Mouse (Mus musculus) granulocyte monocyte progenitor cell, adult 5-6 weeks (primary cell): Measurements from ENCODE around the gene Selp. TPM values are rescaled to one million over a fixed set of nuclear protein-coding genes. Genes with fewer than 3 reads are reported as not detected.

ENCODE experiments used
- ATAC-seq: replicated peaks from 2 replicates; pipeline ENCODE4 v1.8.0; 2016; ENCODE audit warnings: mild to moderate bottlenecking, moderate TSS enrichment, inconsistent platforms; ENCODE audit not compliant: poor library complexity, severe bottlenecking
- total RNA-seq, 2 experiments: library from RNA; stranded (forward) in 1 of 2; stranded (reverse) in 1 of 2; fragments of 200-712, 200-1000 nt in 1 of 2; fragments of >200 nt in 1 of 2; fragmentation: Nextera tagmentation in 1 of 2; gene quantifications; 2 replicates each; pipeline ENCODE4 v1.2.3; 2014 to 2017

Gene Selp
- total RNA-seq, 2 experiments from 2014 or later, result 1.5 to 3.7 TPM

DNA sequence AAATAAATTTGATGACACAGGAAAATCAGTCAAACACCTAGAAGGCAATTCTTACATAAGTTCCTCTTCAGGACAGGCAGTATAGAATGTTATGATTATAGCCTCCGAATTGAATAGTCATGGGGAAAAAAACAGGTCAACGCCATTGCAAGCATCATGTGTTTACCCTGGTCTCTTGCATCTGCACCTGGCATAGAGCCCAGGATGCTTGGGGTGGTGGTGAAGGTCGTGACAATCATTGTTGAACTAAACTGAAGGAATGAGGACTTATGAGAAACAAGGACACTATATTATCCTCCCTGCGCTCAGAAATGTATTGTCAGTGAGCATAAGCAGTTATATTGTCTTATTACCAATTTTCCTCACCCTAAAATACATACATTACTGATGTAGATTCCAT, 53.8 kb downstream of the Selp start:
- ATAC-seq, result no peak

DNA sequence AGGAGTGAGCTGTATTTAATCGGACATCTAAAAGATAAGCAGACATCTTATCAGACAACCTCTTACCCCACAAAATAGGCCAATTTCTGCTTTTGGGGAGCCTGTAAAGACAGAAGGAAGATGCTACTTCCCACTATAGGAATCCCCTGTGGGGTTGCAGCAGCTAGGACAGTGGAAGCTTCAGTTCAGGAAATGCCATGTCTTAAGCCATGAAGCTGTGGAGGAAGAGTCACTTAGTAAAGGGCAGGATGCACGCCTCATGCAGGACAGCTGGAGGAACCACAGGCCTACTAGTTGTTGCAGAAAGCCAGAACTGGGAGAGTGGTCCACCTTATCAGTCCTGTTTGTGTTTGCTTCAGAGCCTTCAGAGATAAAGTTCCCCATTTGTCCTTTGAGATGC, 55.4 kb downstream of the Selp start:
- peak; percentile 72 for ATAC-seq

- peak; percentile 79 for ATAC-seq
Observed at GRCm38 (mm10) chr1:164173145-164173544, 58.1 kb downstream of the Selp start.

DNA sequence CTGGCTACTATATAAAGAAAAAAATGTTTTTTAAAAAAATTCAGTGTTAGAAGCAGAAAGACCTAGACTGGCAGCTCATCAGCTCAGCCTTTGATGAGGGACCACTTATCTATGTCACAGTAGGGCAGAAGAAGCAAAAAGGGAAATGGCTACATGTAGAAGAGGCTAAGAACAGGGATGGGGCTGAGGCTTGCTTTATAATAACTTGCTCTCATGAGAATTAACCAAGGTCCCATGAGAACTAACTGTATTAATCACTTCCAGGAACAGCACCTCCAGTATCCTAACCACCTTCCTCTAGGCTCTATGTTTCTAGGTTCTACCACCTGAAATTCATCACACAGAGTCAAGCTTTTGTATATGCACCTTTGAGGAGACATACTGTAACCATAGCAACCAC, 61.8 kb downstream of the Selp start:
- ATAC-seq, result peak; percentile 17

GRCm38 (mm10) chr1:164178429-164178828, 63.4 kb downstream of the Selp start:
- ATAC-seq, result no peak

DNA sequence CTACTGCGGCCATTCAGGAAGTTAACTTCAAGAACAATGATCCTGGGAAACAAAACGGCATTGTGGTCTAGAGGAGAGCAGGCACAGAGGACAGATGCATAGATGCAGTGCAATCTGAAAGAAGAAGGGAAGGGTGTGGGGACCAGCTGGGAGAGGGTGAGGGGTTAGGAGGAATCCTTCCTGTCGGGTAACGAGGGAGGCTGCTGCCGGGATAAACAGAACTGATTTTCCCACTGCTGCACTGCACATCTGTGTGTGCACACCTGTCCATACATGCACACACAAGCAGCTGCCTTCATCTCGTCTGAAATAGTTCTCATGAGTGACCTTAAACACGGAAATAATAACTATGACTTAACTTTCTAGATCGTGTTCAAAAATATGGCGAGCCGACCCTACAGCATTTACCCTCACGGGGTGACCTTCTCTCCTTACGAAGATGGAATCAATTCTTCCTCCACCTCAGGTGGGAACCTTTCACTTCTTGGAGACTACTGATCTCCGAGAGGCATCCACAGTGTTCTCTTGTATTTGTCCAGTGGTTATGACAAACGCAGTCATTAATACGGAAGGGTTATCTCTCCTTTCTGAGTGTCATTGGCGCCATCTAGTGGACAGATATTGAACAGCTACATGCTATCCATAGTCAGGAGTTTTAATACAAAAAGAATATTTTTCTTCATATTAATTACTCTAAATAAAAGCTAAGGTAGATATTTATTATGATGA, 69.2 kb downstream of the Selp start:
- peak; percentile 97 for ATAC-seq

- ATAC-seq, result no peak
Observed at GRCm38 (mm10) chr1:164184871-164185223, 69.8 kb downstream of the Selp start.

DNA sequence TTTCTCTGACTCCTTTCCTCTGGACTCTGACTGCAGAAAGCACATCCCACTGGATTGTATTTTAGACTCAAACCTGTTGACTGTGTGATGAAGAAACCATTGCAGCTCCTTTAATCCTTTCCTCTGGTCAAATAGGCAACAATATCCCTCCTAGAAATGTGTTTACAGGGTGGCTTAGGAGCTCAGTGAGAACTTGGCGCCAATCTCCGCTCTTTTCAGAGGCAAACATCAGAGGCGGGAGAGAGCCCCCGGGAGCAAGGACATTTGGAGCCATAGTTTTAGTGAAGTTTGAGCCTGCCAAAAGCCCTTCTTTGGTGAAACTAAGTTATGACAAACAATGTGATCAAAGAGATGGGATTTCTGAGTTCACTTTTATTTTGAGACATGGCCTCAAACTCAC, 70.3 kb downstream of the Selp start:
- no peak for ATAC-seq

DNA sequence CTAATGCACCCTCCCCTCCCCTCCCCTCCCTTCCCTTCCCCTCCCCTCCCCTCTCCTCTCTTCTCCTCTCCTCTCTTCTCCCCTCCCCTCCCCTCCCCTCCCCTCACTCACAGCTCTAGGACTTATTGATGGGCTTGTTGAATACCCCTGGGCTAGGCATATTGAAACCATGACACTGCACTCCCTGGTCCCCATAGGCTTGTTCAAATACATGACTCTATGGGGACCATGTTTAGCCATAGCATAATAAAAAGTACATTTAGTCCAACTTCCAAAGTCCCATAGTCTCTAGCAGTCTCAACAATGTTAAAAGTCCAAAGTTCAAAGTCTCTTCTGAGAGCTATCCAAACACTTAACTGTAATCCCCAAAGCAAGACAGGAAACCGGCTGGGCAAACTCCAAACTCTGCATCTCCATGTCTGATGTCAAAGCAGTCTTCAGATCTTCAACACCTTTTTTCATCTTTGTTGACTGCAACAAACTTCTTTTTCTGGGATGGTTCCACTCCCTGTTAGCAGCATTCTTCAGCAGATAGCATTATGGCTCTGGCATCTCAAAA, 72.0 kb downstream of the Selp start:
- no peak for ATAC-seq

DNA sequence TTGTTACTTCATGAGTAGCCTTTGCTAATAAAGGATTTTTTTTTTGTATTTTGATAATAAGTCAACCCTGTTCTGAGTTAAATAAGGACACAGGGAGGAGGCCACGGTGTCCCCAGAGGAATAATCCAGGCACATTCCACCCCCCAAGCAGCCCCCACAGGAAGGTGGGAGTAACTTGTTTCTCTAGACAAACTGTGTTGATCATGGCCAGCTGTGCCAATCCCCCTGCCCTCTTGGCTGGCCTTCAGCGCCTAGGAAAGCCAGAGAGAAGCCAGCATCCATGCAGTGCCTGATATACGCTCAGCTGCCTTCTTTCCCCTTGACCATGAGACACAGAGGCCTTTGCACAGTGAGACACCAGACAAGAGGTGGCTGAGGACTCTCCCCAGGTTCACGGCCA, 84.5 kb downstream of the Selp start:
- ATAC-seq, result no peak

Other genes with a start within 250 kb of the Selp start
- 30.0 and 38.8 TPM in 2 replicates for gene Scyl3, start 186.2 kb upstream of the Selp start, total RNA-seq (2014; fragmentation: Nextera tagmentation)
- 13.9 and 18.9 TPM in 2 replicates for gene Scyl3, start 186.2 kb upstream of the Selp start, total RNA-seq (2017)
- gene BC055324, start 120.5 kb upstream of the Selp start, total RNA-seq (2014; fragmentation: Nextera tagmentation), result 14.0 and 15.0 TPM in 2 replicates
- gene BC055324, start 120.5 kb upstream of the Selp start, total RNA-seq (2017), result 20.6 and 28.5 TPM in 2 replicates
- gene Mettl18, start 120.4 kb upstream of the Selp start, total RNA-seq (2014; fragmentation: Nextera tagmentation), result 2.5 and 6.7 TPM in 2 replicates
- gene Mettl18, start 120.4 kb upstream of the Selp start, total RNA-seq (2017), result 12.4 and 13.4 TPM in 2 replicates
- gene Sele, start 67.0 kb upstream of the Selp start, total RNA-seq (2014; fragmentation: Nextera tagmentation), result not detected in 2 replicates
- gene Sele, start 67.0 kb upstream of the Selp start, total RNA-seq (2017), result 0.05 TPM in 1 of 2 replicates, not detected in the other
- 242 and 318 TPM in 2 replicates for gene Sell, start 53.3 kb upstream of the Selp start, total RNA-seq (2014; fragmentation: Nextera tagmentation)
- 272 and 305 TPM in 2 replicates for gene Sell, start 53.3 kb upstream of the Selp start, total RNA-seq (2017)
- gene F5, start 36.6 kb downstream of the Selp start, total RNA-seq (2014; fragmentation: Nextera tagmentation), result 1.5 and 3.4 TPM in 2 replicates
- 3.1 and 3.8 TPM in 2 replicates for gene F5, start 36.6 kb downstream of the Selp start, total RNA-seq (2017)
- gene Slc19a2, start 133.8 kb downstream of the Selp start, total RNA-seq (2014; fragmentation: Nextera tagmentation), result 6.3 and 10.0 TPM in 2 replicates
- 5.1 and 9.6 TPM in 2 replicates for gene Slc19a2, start 133.8 kb downstream of the Selp start, total RNA-seq (2017)
- 5.5 and 6.1 TPM in 2 replicates for gene Ccdc181, start 160.3 kb downstream of the Selp start, total RNA-seq (2014; fragmentation: Nextera tagmentation)
- 23.0 and 25.3 TPM in 2 replicates for gene Ccdc181, start 160.3 kb downstream of the Selp start, total RNA-seq (2017)
- gene Nme7, start 188.9 kb downstream of the Selp start, total RNA-seq (2014; fragmentation: Nextera tagmentation), result 13.1 and 23.5 TPM in 2 replicates
- 43.2 and 53.0 TPM in 2 replicates for gene Nme7, start 188.9 kb downstream of the Selp start, total RNA-seq (2017)
- 15.6 and 30.9 TPM in 2 replicates for gene Blzf1, start 192.2 kb downstream of the Selp start, total RNA-seq (2014; fragmentation: Nextera tagmentation)
- 36.2 and 44.7 TPM in 2 replicates for gene Blzf1, start 192.2 kb downstream of the Selp start, total RNA-seq (2017)